ENCODE assay signal across 10 mouse cellular contexts in the genomic region with DNA sequence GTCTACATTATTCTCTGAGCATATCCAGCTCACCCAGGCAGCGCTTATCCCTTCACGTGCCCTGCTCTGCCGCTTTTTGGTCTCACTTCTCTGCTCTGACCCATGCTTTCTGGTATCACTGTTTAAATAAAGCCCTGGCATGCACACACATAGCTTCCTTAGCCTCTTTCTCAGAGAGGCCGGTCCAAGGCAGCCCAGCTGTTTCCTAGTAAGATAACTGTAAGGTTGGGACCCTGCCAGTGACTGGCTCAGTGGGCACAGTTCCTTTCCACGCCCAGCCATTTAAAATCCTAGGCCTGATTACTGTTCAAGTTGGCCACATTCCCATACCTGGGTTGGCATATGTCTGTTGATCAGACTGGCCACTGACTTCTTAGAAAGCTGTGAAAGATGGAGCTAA.
DNase-seq lines count a peak whose midpoint lies in the region; ATAC-seq and TF ChIP-seq lines count a peak whose summit lies in the region.
"Had no signal": no experiment of that assay in that cellular context is flagged by ENCODE, and none has a peak within 500 bp of the region (broad histone marks: within the 10 kb centered on the region; RNA-seq: fewer than 3 reads in every experiment).

No protein-coding gene starts in this region.

- no peak for ATAC-seq in forebrain, embryonic 15.5 days (replicated peaks)
- no peak for ATAC-seq in forebrain, embryonic 12.5 days (ENCODE audit: low FRiP score)
- peak; percentile 75 for ATAC-seq in heart, postnatal 0 days (ENCODE audit: insufficient read depth, low read depth)
- peak; percentile 66; the same call in 1 of the 2 replicates for ATAC-seq in lung, embryonic 15.5 days (ENCODE audit: borderline replicate concordance, extremely low read depth, low FRiP score, low TSS enrichment)

- whole genome bisulfite sequencing in forebrain, embryonic 15.5 days = 68% methylated on average over 5 of the region's 5 CpGs
- 96% methylated on average over 5 of the region's 5 CpGs for WGBS in forebrain, embryonic 12.5 days
- 18% methylated on average over 5 of the region's 5 CpGs for WGBS in heart, postnatal 0 days
- 27% methylated on average over 5 of the region's 5 CpGs for WGBS in lung, embryonic 15.5 days

- H3K9ac ChIP-seq in forebrain, embryonic 15.5 days (replicated peaks) = no peak overlapping the region
- no peak overlapping the region for H3K9ac ChIP-seq in forebrain, embryonic 12.5 days
- H3K9ac ChIP-seq in heart, postnatal 0 days (replicated peaks; ENCODE audit: low read depth, low read length) = no peak overlapping the region
- no peak overlapping the region for H3K9ac ChIP-seq in lung, embryonic 15.5 days
- H3K9ac ChIP-seq: embryonic facial prominence, embryonic 12.5 days; liver, embryonic 14.5 days had no signal

- no peak; the same call in 1 of the 2 replicates for TF ChIP-seq CTCF in heart, postnatal 0 days (IDR thresholded peaks at IDR 0.05; ENCODE audit: low read depth)

- TF ChIP-seq EP300 in heart, postnatal 0 days (IDR thresholded peaks at IDR 0.05; ENCODE audit: low read depth) = no peak

- 0 out of 2 replicates have a peak overlapping the region, but pooled peaks have one; percentile 46 for H3K27ac ChIP-seq in forebrain, embryonic 15.5 days (replicated peaks)
- no peak overlapping the region for H3K27ac ChIP-seq in forebrain, embryonic 12.5 days
- peak overlapping the region; percentile 57 for H3K27ac ChIP-seq in heart, postnatal 0 days (ENCODE audit: low read depth)
- H3K27ac ChIP-seq in lung, embryonic 15.5 days = peak overlapping the region; percentile 51
- H3K27ac ChIP-seq: embryonic facial prominence, embryonic 12.5 days; liver, embryonic 14.5 days had no signal

- H3K9me3 ChIP-seq in forebrain, embryonic 15.5 days = no peaks in the 10 kb centered on the region
- no peaks in the 10 kb centered on the region for H3K9me3 ChIP-seq in forebrain, embryonic 12.5 days
- H3K9me3 ChIP-seq in heart, postnatal 0 days (replicated peaks; ENCODE audit: control insufficient read depth, low read length) = no peaks in the 10 kb centered on the region
- no peaks in the 10 kb centered on the region for H3K9me3 ChIP-seq in lung, embryonic 15.5 days
- H3K9me3 ChIP-seq: embryonic facial prominence, embryonic 12.5 days had no signal

- no peaks in the 10 kb centered on the region for H3K36me3 ChIP-seq in forebrain, embryonic 15.5 days
- no peaks in the 10 kb centered on the region for H3K36me3 ChIP-seq in forebrain, embryonic 12.5 days (replicated peaks)
- no peaks in the 10 kb centered on the region for H3K36me3 ChIP-seq in heart, postnatal 0 days (replicated peaks; ENCODE audit: control insufficient read depth, insufficient read depth, low read length)
- H3K36me3 ChIP-seq in lung, embryonic 15.5 days = no peaks in the 10 kb centered on the region
- H3K36me3 ChIP-seq: embryonic facial prominence, embryonic 12.5 days had no signal

- H3K27me3 ChIP-seq in forebrain, embryonic 15.5 days = no peaks in the 10 kb centered on the region
- no peaks in the 10 kb centered on the region for H3K27me3 ChIP-seq in forebrain, embryonic 12.5 days
- H3K27me3 ChIP-seq in heart, postnatal 0 days (ENCODE audit: control insufficient read depth, insufficient read depth, low read length) = 0 out of 2 replicates have a peak, but pooled peaks cover 3% of the 10 kb centered on the region
- no peaks in the 10 kb centered on the region; the same call in 1 of the 2 replicates for H3K27me3 ChIP-seq in lung, embryonic 15.5 days
- H3K27me3 ChIP-seq: embryonic facial prominence, embryonic 12.5 days had no signal

- no peak overlapping the region for H3K4me3 ChIP-seq in forebrain, embryonic 15.5 days
- H3K4me3 ChIP-seq in forebrain, embryonic 12.5 days (replicated peaks) = no peak overlapping the region
- H3K4me3 ChIP-seq in heart, postnatal 0 days (ENCODE audit: low read depth, low read length) = no peak overlapping the region
- no peak overlapping the region for H3K4me3 ChIP-seq in lung, embryonic 15.5 days
- H3K4me3 ChIP-seq: embryonic facial prominence, embryonic 12.5 days had no signal

- DNase-seq in MN1 (ENCODE audit: low spot score) = peak; percentile 66
- DNase-seq in heart, postnatal 0 days (ENCODE audit: low spot score) = no peak
- DNase-seq in thymus, postnatal 36 days = no peak
- no peak for DNase-seq in urinary bladder, postnatal 4 days (ENCODE audit: low spot score in 2 of 2)
- DNase-seq in retina, postnatal 1 day = no peak

- peaks cover 29% of the 10 kb centered on the region for H3K4me1 ChIP-seq in forebrain, embryonic 15.5 days
- peaks cover 10% of the 10 kb centered on the region; the same call in 1 of the 2 replicates for H3K4me1 ChIP-seq in forebrain, embryonic 12.5 days
- peaks cover 36% of the 10 kb centered on the region for H3K4me1 ChIP-seq in heart, postnatal 0 days (ENCODE audit: control insufficient read depth, insufficient read depth)
- H3K4me1 ChIP-seq in lung, embryonic 15.5 days = peaks cover 51% of the 10 kb centered on the region

- H3K4me2 ChIP-seq in forebrain, embryonic 15.5 days (replicated peaks) = no peak overlapping the region
- no peak overlapping the region for H3K4me2 ChIP-seq in forebrain, embryonic 12.5 days
- H3K4me2 ChIP-seq in heart, postnatal 0 days (ENCODE audit: low read depth, low read length) = peak overlapping the region; percentile 21
- no peak overlapping the region for H3K4me2 ChIP-seq in lung, embryonic 15.5 days
- H3K4me2 ChIP-seq: embryonic facial prominence, embryonic 12.5 days had no signal

Comparison
In these comparisons a context has a peak if more than half of its experiments do, and no peak if none do; other contexts are left out.
1. ATAC-seq: peak in heart, postnatal 0 days (single experiment) and lung, embryonic 15.5 days (single experiment); none in forebrain, embryonic 15.5 days (single experiment) and forebrain, embryonic 12.5 days (single experiment).